Mouse (Mus musculus) layer of hippocampus, adult 9-10 months (tissue): ENCODE measurements around the gene Angptl6.

Experiments used
- DNase-seq: peaks from one replicate; pipeline ENCODE4 v3.0.0; 2022; ENCODE audit warnings: low spot score

The Angptl6 gene

GRCm38 (mm10) chr9:20886563-20886962 lies 7.0 kb upstream of the Angptl6 start:
- no peak for DNase-seq

- DNase-seq: no peak
Measured at GRCm38 (mm10) chr9:20878710-20879065, 839 bp downstream of the Angptl6 start.

- DNase-seq: peak; percentile 98
Measured at GRCm38 (mm10) chr9:20878041-20878709, 1.4 kb downstream of the Angptl6 start.

GRCm38 (mm10) chr9:20877118-20878040 lies 2.1 kb downstream of the Angptl6 start:
- DNase-seq: no peak

- no peak for DNase-seq
Measured at GRCm38 (mm10) chr9:20876318-20877117, 3.0 kb downstream of the Angptl6 start.

GRCm38 (mm10) chr9:20875021-20875790 lies 4.3 kb downstream of the Angptl6 start:
- DNase-seq: no peak

GRCm38 (mm10) chr9:20873521-20873920 lies 6.0 kb downstream of the Angptl6 start:
- DNase-seq: no peak

- no peak for DNase-seq
Measured at GRCm38 (mm10) chr9:20872991-20873390, 6.5 kb downstream of the Angptl6 start.

GRCm38 (mm10) chr9:20870211-20871173 lies 9.0 kb downstream of the Angptl6 start:
- DNase-seq: no peak

GRCm38 (mm10) chr9:20869246-20869645 lies 10.3 kb downstream of the Angptl6 start:
- no peak for DNase-seq

GRCm38 (mm10) chr9:20868448-20869001 lies 11.0 kb downstream of the Angptl6 start, which contains the start of gene A230050P20Rik:
A230050P20Rik (plus strand) TSS chr9:20868642.
- DNase-seq: no peak

GRCm38 (mm10) chr9:20866879-20867278 lies 12.6 kb downstream of the Angptl6 start:
- no peak for DNase-seq

GRCm38 (mm10) chr9:20862225-20862624 lies 17.3 kb downstream of the Angptl6 start:
- no peak for DNase-seq

- no peak for DNase-seq
Measured at GRCm38 (mm10) chr9:20861821-20862220, 17.7 kb downstream of the Angptl6 start.

- no peak for DNase-seq
Measured at GRCm38 (mm10) chr9:20859926-20860325, 19.6 kb downstream of the Angptl6 start.

- no peak for DNase-seq
Measured at GRCm38 (mm10) chr9:20857131-20857530, 22.4 kb downstream of the Angptl6 start.

- DNase-seq: no peak
Measured at GRCm38 (mm10) chr9:20850179-20850578, 29.3 kb downstream of the Angptl6 start.

- no peak for DNase-seq
Measured at GRCm38 (mm10) chr9:20842670-20843069, 36.9 kb downstream of the Angptl6 start.

- no peak for DNase-seq
Measured at GRCm38 (mm10) chr9:20842211-20842610, 37.3 kb downstream of the Angptl6 start.

GRCm38 (mm10) chr9:20838931-20839330 lies 40.6 kb downstream of the Angptl6 start:
- DNase-seq: no peak
